Mouse (Mus musculus) midbrain, embryonic 12.5 days (tissue): ENCODE measurements around the gene 1110051M20Rik. TPM values are rescaled to one million over a fixed set of nuclear protein-coding genes. Genes with fewer than 3 reads are reported as not detected.

Experiments used
- ATAC-seq: fragments of 200-750 bp; cut with Nextera tagmentation; 2 replicates; pipeline ENCODE4 v1.8.0; 2017; ENCODE audit warnings: low read depth, moderate TSS enrichment, moderate library complexity; ENCODE audit not compliant: low FRiP score
- H3K27ac ChIP-seq: fragments of 300-500 bp; sonication (generic); replicated peaks from 2 replicates; pipeline ENCODE4 v1.5.1; 2016; ENCODE audit warnings: mild to moderate bottlenecking
- H3K27me3 ChIP-seq: fragments of 300-500 bp; sonication (generic); 2 replicates; pipeline ENCODE4 v1.6.1; 2016; ENCODE audit warnings: mild to moderate bottlenecking
- H3K36me3 ChIP-seq: fragments of 300-500 bp; sonication (generic); 2 replicates; pipeline ENCODE4 v1.6.1; 2016
- H3K4me1 ChIP-seq: fragments of 300-500 bp; sonication (generic); 2 replicates; pipeline ENCODE4 v1.6.1; 2016
- H3K4me2 ChIP-seq: fragments of 300-500 bp; sonication (generic); replicated peaks from 2 replicates; pipeline ENCODE4 v1.6.1; 2016; ENCODE audit warnings: mild to moderate bottlenecking, moderate library complexity
- H3K4me3 ChIP-seq: fragments of 300-500 bp; sonication (generic); 2 replicates; pipeline ENCODE4 v1.5.1; 2016; ENCODE audit warnings: mild to moderate bottlenecking
- H3K9ac ChIP-seq: fragments of 300-500 bp; sonication (generic); replicated peaks from 2 replicates; pipeline ENCODE4 v1.6.1; 2016; ENCODE audit warnings: mild to moderate bottlenecking, moderate library complexity
- H3K9me3 ChIP-seq: fragments of 300-500 bp; sonication (generic); 2 replicates; pipeline ENCODE4 v1.6.1; 2016; ENCODE audit warnings: mild to moderate bottlenecking
- WGBS: fragments of 180-500 bp; shearing (Covaris S2); methylation state at CpG from one replicate; pipeline ENCODE4 v1.1.7; 2016; 5-methylcytosine and 5-hydroxymethylcytosine counted together
- polyA plus RNA-seq: library from polyadenylated mRNA; unstranded; fragments of >200 nt; fragmentation: Nextera tagmentation; extraction: Ambion mirVana; gene quantifications from 2 replicates; pipeline ENCODE4 v1.2.1, GENCODE M21; 2016

Gene 1110051M20Rik
- polyA plus RNA-seq, 1 experiment from 2014 or later: 113 TPM

DNA sequence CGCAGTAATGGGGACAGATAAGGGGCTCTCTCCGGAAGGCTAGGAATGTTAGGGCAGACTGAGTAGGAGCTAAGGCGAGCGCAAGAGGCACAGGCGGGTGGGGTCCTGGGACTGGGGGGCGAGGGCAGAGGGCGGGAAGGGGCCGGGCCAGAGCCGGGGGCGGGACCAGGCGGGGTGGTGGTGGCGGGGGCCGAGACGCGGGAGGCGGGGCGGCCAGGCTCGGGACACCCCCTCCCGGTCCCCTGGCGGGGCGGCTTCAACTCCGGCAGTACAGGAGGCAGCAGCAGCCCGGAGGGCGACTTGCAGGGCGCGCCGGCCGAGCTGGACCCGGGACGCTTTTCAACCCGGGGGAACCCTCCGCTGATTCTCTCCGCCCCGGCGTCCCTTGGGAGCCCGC, 12.8 kb upstream of the 1110051M20Rik start, which contains the start of gene Lrp4:
Lrp4 (plus strand) TSS at position 253 of the 397 bp plus-strand sequence.
- under 1% methylated on average over 32 of the region's 36 CpGs for WGBS
- 0 out of 2 replicates have a peak, but pooled peaks cover 14% of the 10 kb centered on the region for H3K27me3 ChIP-seq
- H3K4me3 ChIP-seq: peak within 1 kb of the TSS; percentile 74
- H3K4me1 ChIP-seq: peaks cover 47% of the 10 kb centered on the region
- H3K9me3 ChIP-seq: peaks cover 7% of the 10 kb centered on the region; the same call in 1 of the 2 replicates
- H3K9ac ChIP-seq: peak within 1 kb of the TSS; percentile 85
- H3K36me3 ChIP-seq: no peaks in the 10 kb centered on the region
- peak within 1 kb of the TSS; percentile 90 for H3K4me2 ChIP-seq
- ATAC-seq: peak; percentile 78
- H3K27ac ChIP-seq: peak within 1 kb of the TSS; percentile 90

DNA sequence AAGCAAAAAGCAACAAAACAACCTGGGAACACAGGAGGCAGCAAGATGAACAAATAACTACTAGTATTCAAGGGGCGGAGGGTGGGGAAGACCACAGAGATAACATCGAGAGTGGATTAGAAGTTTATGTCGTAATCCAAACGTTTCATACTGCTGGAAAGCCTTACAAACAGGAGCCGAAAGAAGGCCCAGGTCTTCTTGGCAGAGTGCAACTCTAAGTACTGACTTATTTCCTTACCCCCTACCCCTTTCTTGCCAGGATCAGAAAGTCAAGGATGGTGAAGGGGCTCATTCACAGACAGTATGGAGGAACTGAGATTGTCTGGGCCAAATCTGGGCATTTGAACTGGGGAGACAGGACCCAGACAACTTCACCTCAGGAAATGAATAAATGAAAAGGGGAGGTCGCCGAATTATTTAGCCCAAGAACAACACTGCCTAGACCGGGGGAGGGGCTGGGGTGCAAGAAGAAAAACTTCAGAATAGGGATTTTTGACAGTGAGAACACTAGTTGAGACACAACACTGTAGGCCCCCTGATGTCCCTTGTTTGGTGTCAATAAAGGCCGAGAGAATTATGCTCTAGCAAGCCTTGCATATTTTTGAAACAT, 12.1 kb upstream of the 1110051M20Rik start:
- Histone ChIP-seq H3K27ac (peak overlapping the region; percentile 90), H3K9me3 (peaks cover 7% of the 10 kb centered on the region; the same call in 1 of the 2 replicates), H3K27me3 (0 out of 2 replicates have a peak, but pooled peaks cover 14% of the 10 kb centered on the region), H3K36me3 (no peaks in the 10 kb centered on the region), H3K4me3 (peak overlapping the region; percentile 74), H3K9ac (peak overlapping the region; percentile 85; the same call in 1 of the 2 replicates), H3K4me2 (peak overlapping the region; percentile 90), H3K4me1 (peaks cover 40% of the 10 kb centered on the region)
- WGBS: 43% methylated on average over 9 of the region's 9 CpGs
- 0 out of 2 replicates have a peak, but pooled peaks have one; percentile 10 for ATAC-seq

- no peak overlapping the region for H3K4me3 ChIP-seq
- H3K9me3 ChIP-seq: peaks cover 7% of the 10 kb centered on the region; the same call in 1 of the 2 replicates
- no peak overlapping the region for H3K4me2 ChIP-seq
- 0 out of 2 replicates have a peak, but pooled peaks cover 14% of the 10 kb centered on the region for H3K27me3 ChIP-seq
- peaks cover 33% of the 10 kb centered on the region for H3K4me1 ChIP-seq
- H3K36me3 ChIP-seq: no peaks in the 10 kb centered on the region
- no peak overlapping the region for H3K27ac ChIP-seq
- 5% methylated on average over 4 of the region's 4 CpGs for WGBS
- H3K9ac ChIP-seq: no peak overlapping the region
- ATAC-seq: no peak
Observed at GRCm38 (mm10) chr2:91455826-91456225, 11.3 kb upstream of the 1110051M20Rik start.

- no peaks in the 10 kb centered on the region for H3K36me3 ChIP-seq
- H3K27ac ChIP-seq: no peak overlapping the region
- H3K9me3 ChIP-seq: no peaks in the 10 kb centered on the region
- peaks cover 26% of the 10 kb centered on the region for H3K4me1 ChIP-seq
- H3K4me3 ChIP-seq: no peak overlapping the region
- no peak overlapping the region for H3K9ac ChIP-seq
- no peak overlapping the region for H3K4me2 ChIP-seq
- 0 out of 2 replicates have a peak, but pooled peaks cover 14% of the 10 kb centered on the region for H3K27me3 ChIP-seq
- 95% methylated on average over 3 of the region's 3 CpGs for WGBS
- no peak for ATAC-seq
Observed at GRCm38 (mm10) chr2:91454434-91454833, 9.9 kb upstream of the 1110051M20Rik start.

DNA sequence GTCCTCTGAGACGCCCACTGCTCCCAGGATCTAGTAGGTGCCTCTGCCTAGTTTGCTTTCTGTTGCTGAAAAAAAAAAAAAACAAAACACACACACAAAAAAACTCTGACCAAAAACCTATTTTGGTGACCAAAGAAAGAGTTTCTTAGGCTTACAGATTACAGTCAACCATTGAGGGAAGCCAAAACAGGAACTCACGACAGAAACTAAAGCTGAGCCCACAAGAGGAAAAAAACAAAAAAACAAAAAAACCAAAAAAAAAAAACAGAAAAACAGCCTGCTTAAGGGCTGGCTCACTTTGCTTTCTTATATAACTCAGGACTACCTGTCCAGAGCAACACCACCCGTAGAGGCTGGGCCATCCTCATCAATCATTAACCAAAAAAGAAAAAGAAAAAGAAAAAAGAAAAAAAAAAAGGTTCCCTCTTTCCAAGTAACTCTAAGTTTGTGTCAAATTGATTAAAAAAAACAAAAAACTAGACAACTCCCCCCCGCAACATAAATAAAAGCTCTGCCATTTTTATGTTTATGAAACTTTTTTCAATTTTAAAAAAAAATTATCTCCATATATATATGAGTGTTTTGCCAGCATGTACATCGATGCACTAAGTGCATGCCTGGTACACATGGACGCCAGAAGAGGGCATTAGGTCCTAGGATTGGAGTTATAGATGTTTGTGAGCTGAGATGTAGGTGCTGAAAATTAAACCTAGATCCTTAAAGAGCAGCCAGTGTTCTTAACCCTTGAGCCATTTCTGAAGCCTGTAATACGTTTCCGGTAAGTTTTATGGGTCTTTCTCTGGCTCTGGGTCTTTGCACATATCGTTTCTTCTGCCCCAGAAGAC, 8.9 kb upstream of the 1110051M20Rik start:
- Histone ChIP-seq H3K27ac (no peak overlapping the region), H3K27me3 (0 out of 2 replicates have a peak, but pooled peaks cover 13% of the 10 kb centered on the region), H3K4me1 (peaks cover 17% of the 10 kb centered on the region), H3K9me3 (no peaks in the 10 kb centered on the region), H3K4me3 (no peak overlapping the region), H3K36me3 (no peaks in the 10 kb centered on the region), H3K4me2 (no peak overlapping the region), H3K9ac (no peak overlapping the region)
- WGBS: 90% methylated on average over 9 of the region's 9 CpGs
- ATAC-seq: no peak

- no peak for ATAC-seq
- 0 out of 2 replicates have a peak, but pooled peaks cover 5% of the 10 kb centered on the region for H3K27me3 ChIP-seq
- 75% methylated on average over 8 of the region's 8 CpGs for WGBS
Observed at GRCm38 (mm10) chr2:91452658-91453057, 8.2 kb upstream of the 1110051M20Rik start.

GRCm38 (mm10) chr2:91450316-91450715, 5.8 kb upstream of the 1110051M20Rik start:
- no peak for ATAC-seq
- peaks cover 2% of the 10 kb centered on the region; the same call in 1 of the 2 replicates for H3K4me1 ChIP-seq

More at GRCm38 (mm10) chr2:91452658-91453057, 8.2 kb upstream of the 1110051M20Rik start:
- H3K4me2 ChIP-seq: no peak overlapping the region
- peaks cover 9% of the 10 kb centered on the region for H3K4me1 ChIP-seq
- H3K27ac ChIP-seq: no peak overlapping the region
- no peak overlapping the region for H3K4me3 ChIP-seq
- no peaks in the 10 kb centered on the region for H3K36me3 ChIP-seq
- no peaks in the 10 kb centered on the region for H3K9me3 ChIP-seq
- no peak overlapping the region for H3K9ac ChIP-seq

GRCm38 (mm10) chr2:91449662-91450061, 5.2 kb upstream of the 1110051M20Rik start:
- H3K36me3 ChIP-seq: no peaks in the 10 kb centered on the region
- 60% methylated on average over 1 of the region's 1 CpGs for WGBS

More at GRCm38 (mm10) chr2:91450316-91450715, 5.8 kb upstream of the 1110051M20Rik start:
- Histone ChIP-seq H3K9ac (no peak overlapping the region), H3K4me3 (no peak overlapping the region), H3K36me3 (no peaks in the 10 kb centered on the region), H3K27ac (no peak overlapping the region), H3K27me3 (0 out of 2 replicates have a peak, but pooled peaks cover 5% of the 10 kb centered on the region), H3K4me2 (no peak overlapping the region), H3K9me3 (no peaks in the 10 kb centered on the region)
- WGBS: 80% methylated on average over 9 of the region's 9 CpGs

GRCm38 (mm10) chr2:91442241-91442640, 2.3 kb downstream of the 1110051M20Rik start:
- H3K36me3 ChIP-seq: no peaks in the 10 kb centered on the region
- H3K27me3 ChIP-seq: no peaks in the 10 kb centered on the region
- ATAC-seq: no peak
- 91% methylated on average over 1 of the region's 1 CpGs for WGBS
- no peaks in the 10 kb centered on the region for H3K9me3 ChIP-seq
- no peak overlapping the region for H3K4me3 ChIP-seq
- H3K4me1 ChIP-seq: peaks cover 13% of the 10 kb centered on the region
- H3K4me2 ChIP-seq: no peak overlapping the region
- H3K9ac ChIP-seq: no peak overlapping the region
- no peak overlapping the region for H3K27ac ChIP-seq

More at GRCm38 (mm10) chr2:91449662-91450061, 5.2 kb upstream of the 1110051M20Rik start:
- ATAC-seq: no peak
- Histone ChIP-seq H3K4me2 (no peak overlapping the region), H3K9me3 (no peaks in the 10 kb centered on the region), H3K4me3 (no peak overlapping the region), H3K27me3 (0 out of 2 replicates have a peak, but pooled peaks cover 3% of the 10 kb centered on the region), H3K9ac (no peak overlapping the region), H3K4me1 (peaks cover 3% of the 10 kb centered on the region; the same call in 1 of the 2 replicates), H3K27ac (no peak overlapping the region)

- Histone ChIP-seq H3K27me3 (no peaks in the 10 kb centered on the region), H3K9me3 (no peaks in the 10 kb centered on the region), H3K4me2 (no peak overlapping the region), H3K9ac (no peak overlapping the region), H3K36me3 (no peaks in the 10 kb centered on the region), H3K27ac (no peak overlapping the region), H3K4me3 (no peak overlapping the region), H3K4me1 (peaks cover 18% of the 10 kb centered on the region)
- 72% methylated on average over 2 of the region's 2 CpGs for WGBS
- no peak for ATAC-seq
Observed at GRCm38 (mm10) chr2:91441715-91442114, 2.8 kb downstream of the 1110051M20Rik start.

GRCm38 (mm10) chr2:91440686-91441085, 3.8 kb downstream of the 1110051M20Rik start:
- Histone ChIP-seq H3K4me3 (no peak overlapping the region), H3K9ac (no peak overlapping the region), H3K27ac (no peak overlapping the region), H3K27me3 (no peaks in the 10 kb centered on the region), H3K4me2 (no peak overlapping the region), H3K36me3 (no peaks in the 10 kb centered on the region), H3K4me1 (peaks cover 21% of the 10 kb centered on the region), H3K9me3 (no peaks in the 10 kb centered on the region)
- no peak for ATAC-seq
- WGBS: 94% methylated on average over 5 of the region's 5 CpGs
